Mouse (Mus musculus) brain, embryonic 14.5 days (tissue): Measurements from ENCODE around the gene Ccdc160.

Source experiments
- CTCF ChIP-seq: fragments of 200-500 bp; IDR thresholded peaks from 2 replicates; pipeline ENCODE4 v1.5.1; 2012; ENCODE audit warnings: inconsistent platforms, mild to moderate bottlenecking, moderate library complexity, borderline replicate concordance; ENCODE audit not compliant: insufficient read depth, insufficient read length; ENCODE audit errors: extremely low read depth
- POLR2A ChIP-seq: fragments of 200-500 bp; IDR thresholded peaks from 2 replicates; pipeline ENCODE4 v1.6.1; 2012; ENCODE audit warnings: mild to moderate bottlenecking, inconsistent platforms, borderline replicate concordance; ENCODE audit not compliant: poor library complexity, insufficient read depth, insufficient read length, severe bottlenecking; ENCODE audit errors: extremely low read depth

GRCm38 (mm10) chrX:52753491-52754085 is 37.4 kb upstream of the Ccdc160 start:
- no peak for TF ChIP-seq POLR2A
- TF ChIP-seq CTCF, result no peak
